Mouse (Mus musculus) stomach, postnatal 0 days (tissue): ENCODE data around the gene Myo7a.

Source experiments
- CTCF ChIP-seq: IDR thresholded peaks from 2 replicates; pipeline ENCODE4 v1.5.1; 2016; ENCODE audit warnings: antibody characterized with exemption, low read depth, mild to moderate bottlenecking, moderate library complexity
- EP300 ChIP-seq: optimal IDR thresholded peaks from 2 replicates; pipeline ENCODE3; 2016; ENCODE audit warnings: antibody characterized with exemption

DNA sequence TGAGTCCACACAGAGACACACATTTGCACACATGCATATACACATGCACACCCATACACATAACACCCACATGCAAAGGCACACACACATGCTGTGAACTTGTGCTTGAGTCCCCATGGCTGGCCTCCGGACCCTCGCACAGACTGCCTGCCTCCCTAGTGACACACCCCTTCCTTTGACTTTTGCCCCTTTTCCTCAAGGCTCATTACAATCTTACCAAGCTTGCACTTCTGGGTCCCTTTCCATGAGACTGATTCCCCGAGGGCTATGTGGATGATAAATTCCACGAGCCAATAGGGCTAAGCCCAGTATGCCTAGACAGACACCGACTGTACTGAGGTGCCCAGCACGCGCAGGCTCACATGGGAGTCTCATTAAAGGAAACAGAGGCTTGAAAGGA, 13.1 kb downstream of the Myo7a start:
- TF ChIP-seq CTCF (no peak), EP300 (no peak)
